Mouse (Mus musculus): ENCODE measurements at regions not wholly inside any gene's neighbourhood (a gene's known extent, or its start where the extent isn't known, plus 50 kb on each side); places are given as distances from the start of the nearest gene placed in this dataset.
"Not testable (repeated sequence)": the region's sequence is repeated elsewhere in the genome, so short reads cannot be mapped to it uniquely, and the experiment has no call there.

GRCm38 (mm10) chr10:14333344-14333743, 212.1 kb downstream of the Adgrg6 start:
- no peak for DNase-seq (ENCODE audit: low spot score)

- no peak for DNase-seq (ENCODE audit: low spot score)
These were observed 212.8 kb downstream of the Adgrg6 start for GRCm38 (mm10) chr10:14332688-14333117.

- DNase-seq (ENCODE audit: low spot score): no peak
These were observed 216.6 kb downstream of the Adgrg6 start for GRCm38 (mm10) chr10:14328846-14329245.

GRCm38 (mm10) chr10:14326229-14326628, 219.2 kb downstream of the Adgrg6 start:
- DNase-seq (ENCODE audit: low spot score): no peak

- peak; percentile 72 for DNase-seq (ENCODE audit: low spot score)
These were observed 224.0 kb downstream of the Adgrg6 start for GRCm38 (mm10) chr10:14321503-14321902.

- DNase-seq (ENCODE audit: low spot score): no peak
These were observed 230.2 kb downstream of the Adgrg6 start for GRCm38 (mm10) chr10:14315232-14315631.

- DNase-seq (ENCODE audit: low spot score): no peak
These were observed 230.9 kb downstream of the Adgrg6 start for GRCm38 (mm10) chr10:14314607-14315006.

- peak; percentile 9 for DNase-seq (ENCODE audit: low spot score)
These were observed 231.4 kb downstream of the Adgrg6 start for GRCm38 (mm10) chr10:14314004-14314581.

- DNase-seq (ENCODE audit: low spot score): no peak
These were observed 232.5 kb downstream of the Adgrg6 start for GRCm38 (mm10) chr10:14312959-14313358.

GRCm38 (mm10) chr10:14311962-14312361, 233.5 kb downstream of the Adgrg6 start:
- no peak for DNase-seq (ENCODE audit: low spot score)

GRCm38 (mm10) chr10:14306811-14307210, 238.6 kb downstream of the Adgrg6 start:
- no peak for DNase-seq (ENCODE audit: low spot score)

- peak; percentile 15 for DNase-seq (ENCODE audit: low spot score)
These were observed 242.0 kb downstream of the Adgrg6 start for GRCm38 (mm10) chr10:14303476-14303875.

- no peak for DNase-seq (ENCODE audit: low spot score)
These were observed 249.3 kb downstream of the Adgrg6 start for GRCm38 (mm10) chr10:14296147-14296546.

GRCm38 (mm10) chr10:14292701-14293100, 252.8 kb downstream of the Adgrg6 start:
- DNase-seq (ENCODE audit: low spot score): not testable (repeated sequence)

- no peak for DNase-seq (ENCODE audit: low spot score)
These were observed 257.9 kb downstream of the Adgrg6 start for GRCm38 (mm10) chr10:14287551-14287950.

GRCm38 (mm10) chr10:14276631-14277030, 268.8 kb downstream of the Adgrg6 start:
- DNase-seq (ENCODE audit: low spot score): no peak

GRCm38 (mm10) chr10:14275477-14275876, 270.0 kb downstream of the Adgrg6 start:
- no peak for DNase-seq (ENCODE audit: low spot score)

GRCm38 (mm10) chr10:14270008-14270407, 275.5 kb downstream of the Adgrg6 start:
- no peak for DNase-seq (ENCODE audit: low spot score)

GRCm38 (mm10) chr10:14267641-14268040, 277.8 kb downstream of the Adgrg6 start:
- no peak for DNase-seq (ENCODE audit: low spot score)

- DNase-seq (ENCODE audit: low spot score): no peak
These were observed 273.8 kb downstream of the Hivep2 start for GRCm38 (mm10) chr10:14239670-14240069.

- no peak for DNase-seq (ENCODE audit: low spot score)
These were observed 269.2 kb downstream of the Hivep2 start for GRCm38 (mm10) chr10:14234896-14235604.

GRCm38 (mm10) chr10:14234005-14234602, 268.2 kb downstream of the Hivep2 start:
- no peak for DNase-seq (ENCODE audit: low spot score)

- DNase-seq (ENCODE audit: low spot score): no peak
These were observed 267.5 kb downstream of the Hivep2 start for GRCm38 (mm10) chr10:14233335-14233734.
